Mouse (Mus musculus) c-Kit-negative CD71-positive TER-119-positive erythroid progenitor cells, embryonic 14.5 days (primary cell): Measurements from ENCODE around the gene Vmn2r72.

Source experiments
- DNase-seq: peaks from one replicate; pipeline ENCODE4 v3.0.0-alpha.2; 2013; ENCODE audit warnings: low read depth, low spot score

The Vmn2r72 gene

GRCm38 (mm10) chr7:85754997-85755396, at the start of gene Vmn2r72:
Vmn2r72 (minus strand) TSS chr7:85755097.
- DNase-seq: no peak
